Mouse (Mus musculus) frontal cortex, postnatal 25 days (tissue): ENCODE measurements around the gene Olfr1328.
"Not testable (repeated sequence)": the region's sequence is repeated elsewhere in the genome, so short reads cannot be mapped to it uniquely, and the experiment has no call there.

ENCODE experiments used
- DNase-seq, 2 experiments: peaks; one replicate each; pipeline ENCODE4 v3.0.0; 2022; ENCODE audit warnings: low spot score in 2 of 2

Olfr1328 gene

DNA sequence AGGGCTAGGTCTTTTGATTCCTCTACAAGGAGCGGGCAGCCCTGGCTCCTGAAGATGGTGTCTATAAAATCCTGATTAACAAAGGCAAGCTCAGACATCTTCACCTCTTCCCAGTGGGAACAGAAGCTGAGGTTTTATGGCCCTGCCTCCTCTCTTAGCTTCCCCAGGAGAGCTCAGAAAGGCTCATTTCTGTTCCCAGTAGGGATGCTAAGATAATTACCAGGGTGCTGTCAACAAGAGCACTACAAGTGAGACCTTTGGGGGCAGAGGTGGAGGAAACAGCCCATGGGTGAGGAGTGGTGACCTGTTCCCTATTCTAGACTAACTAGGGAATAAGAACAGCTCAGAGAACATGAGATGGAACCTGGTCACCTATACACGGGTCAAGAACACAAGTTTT lies at the start of gene Olfr1328:
Gene Olfr1328, minus strand, starts transcription at position 101 of the 400 bp plus-strand sequence.
- no peak for DNase-seq

- no peak for DNase-seq
These were observed 46.9 kb upstream of the Olfr1328 start for GRCm38 (mm10) chr4:118985291-118985690.

- no peak for DNase-seq
These were observed 34.9 kb upstream of the Olfr1328 start for GRCm38 (mm10) chr4:118973281-118973680.

- DNase-seq: no peak
These were observed 29.3 kb upstream of the Olfr1328 start for GRCm38 (mm10) chr4:118967711-118968110.

DNA sequence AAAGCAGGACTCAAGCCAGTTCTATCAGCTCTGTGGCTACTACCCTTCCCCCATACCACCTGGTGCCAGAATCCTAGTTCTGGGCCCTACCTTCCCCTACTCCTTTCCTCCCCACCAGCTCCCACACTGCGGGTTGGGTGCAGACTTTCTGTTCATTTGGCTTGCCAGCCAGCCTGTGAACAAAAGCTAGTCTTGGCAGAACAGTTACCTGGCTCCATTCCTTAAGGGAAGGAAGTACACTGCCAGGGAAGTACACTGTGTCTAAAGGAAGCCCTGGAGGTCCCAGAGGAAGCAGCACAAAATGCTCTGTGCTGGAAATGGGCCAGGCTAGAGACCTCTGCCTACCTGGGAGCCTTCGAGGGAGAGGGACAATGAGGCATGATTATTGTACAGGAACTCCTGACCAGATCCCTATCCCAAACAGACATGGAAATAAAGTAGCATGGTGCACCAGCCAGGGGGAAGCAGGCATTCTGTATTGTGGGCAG lies 22.8 kb upstream of the Olfr1328 start, which contains the start of gene Lao1:
Gene Lao1, plus strand, starts transcription at position 438 of the 488 bp plus-strand sequence.
- DNase-seq: no peak

- no peak for DNase-seq
These were observed 20.4 kb upstream of the Olfr1328 start for GRCm38 (mm10) chr4:118958812-118959211.

DNA sequence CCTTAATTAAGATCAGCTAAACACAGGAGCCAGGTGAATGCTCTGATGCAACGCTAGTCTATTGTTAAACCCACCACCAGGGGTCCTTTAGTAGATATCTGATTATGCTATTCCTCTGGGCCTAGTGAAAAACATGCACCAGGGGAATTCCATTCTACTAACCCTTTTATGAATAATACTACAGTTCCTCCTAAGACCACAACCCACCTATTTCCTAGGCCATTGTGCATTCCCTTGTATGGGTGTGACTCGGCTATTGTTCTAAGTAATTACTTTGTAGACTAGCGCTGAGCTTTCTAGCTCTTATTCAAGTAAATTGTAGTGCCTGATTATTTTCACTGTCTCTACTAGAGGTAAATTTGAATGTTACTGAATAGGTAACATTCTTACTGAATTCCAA lies 7.1 kb downstream of the Olfr1328 start:
- DNase-seq: not testable (repeated sequence)

GRCm38 (mm10) chr4:118917365-118917764 lies 21.0 kb downstream of the Olfr1328 start, which contains the start of gene Olfr1329:
Gene Olfr1329, minus strand, starts transcription at chr4:118917465.
- DNase-seq: not testable (repeated sequence)

DNA sequence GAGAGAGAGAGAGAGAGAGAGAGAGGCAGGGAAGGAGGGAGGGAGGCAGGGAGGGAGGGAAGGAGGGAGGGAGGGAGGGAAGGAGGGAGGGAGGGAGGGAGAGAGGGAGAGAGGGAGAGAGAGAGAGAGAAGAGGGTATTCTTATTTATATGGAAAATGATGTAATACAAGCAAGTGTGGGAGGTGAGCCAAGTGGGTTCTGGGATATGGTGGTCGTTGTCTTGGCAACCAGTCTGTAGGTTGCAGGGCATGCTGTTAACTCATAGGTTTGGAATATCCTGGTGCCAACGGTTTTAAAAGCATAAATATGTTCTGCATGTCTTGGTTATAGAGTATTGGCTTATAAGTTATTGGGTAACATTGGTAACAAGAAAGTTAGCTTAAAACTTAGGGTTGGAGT lies 36.4 kb downstream of the Olfr1328 start:
- no peak for DNase-seq

DNA sequence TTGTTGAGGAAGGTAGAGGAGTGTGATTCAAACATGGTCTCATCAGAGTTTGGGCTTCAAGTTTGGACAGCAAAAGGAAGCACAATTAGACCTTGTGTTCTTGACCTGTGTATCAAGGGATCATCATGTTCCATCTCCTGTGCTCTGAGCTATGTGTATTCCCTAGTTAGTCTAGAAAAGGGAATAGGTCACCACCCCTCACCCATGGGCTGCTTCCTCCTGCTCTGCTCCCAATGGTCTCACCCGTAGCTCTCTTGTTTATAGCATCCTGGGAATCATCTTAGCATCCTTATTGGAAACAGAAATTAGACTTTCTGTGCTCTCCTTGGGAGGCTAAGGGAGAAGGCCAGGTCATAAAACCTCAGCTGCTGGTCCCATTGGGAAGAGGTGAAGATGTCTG lies 50.1 kb downstream of the Olfr1328 start, which contains the start of gene Olfr1330:
Gene Olfr1330, plus strand, starts transcription at position 301 of the 400 bp plus-strand sequence.
- DNase-seq: no peak
